Mouse (Mus musculus): Measurements from ENCODE around the gene Anapc2.

GRCm38 (mm10) chr2:25243342-25243741, 28.9 kb upstream of the Anapc2 start:
- TF ChIP-seq CTCF (IDR thresholded peaks at IDR 0.05; ENCODE audit: control insufficient read depth, insufficient read depth, insufficient replicate concordance, low read depth, low read length) (no peak), POLR2A (IDR thresholded peaks at IDR 0.05; ENCODE audit: control insufficient read depth, low read depth, low read length) (no peak)

Data from testis, adult 2 months (tissue).